Mouse (Mus musculus) right cerebral cortex, postnatal 14 days (tissue): ENCODE measurements around the gene Vmn1r38.
"Not testable (repeated sequence)": the region's sequence is repeated elsewhere in the genome, so short reads cannot be mapped to it uniquely, and the experiment has no call there.

Source experiments
- DNase-seq: peaks from one replicate; pipeline ENCODE4 v3.0.0; 2022

Vmn1r38 gene

GRCm38 (mm10) chr6:66782527-66782926 is at the start of gene Vmn1r38:
TSS of gene Vmn1r38 (minus strand) at chr6:66782627.
- DNase-seq: not testable (repeated sequence)

GRCm38 (mm10) chr6:66810509-66810908 is 28.1 kb upstream of the Vmn1r38 start, which contains the start of gene Vmn1r39:
TSS of gene Vmn1r39 (minus strand) at chr6:66810609.
- DNase-seq: no peak

- DNase-seq: no peak
These were observed 23.9 kb upstream of the Vmn1r38 start for GRCm38 (mm10) chr6:66806311-66806710.

- DNase-seq: no peak
These were observed 23.3 kb upstream of the Vmn1r38 start for GRCm38 (mm10) chr6:66805713-66806112.

- DNase-seq: not testable (repeated sequence)
These were observed 53.3 kb downstream of the Vmn1r38 start, which contains the start of gene Vmn1r37 for GRCm38 (mm10) chr6:66729082-66729481. TSS of gene Vmn1r37 (plus strand) at chr6:66729382.
